ENCODE assay signal across 8 mouse cellular contexts in genomic region chr11:117325468-117326139, GRCm38 (mm10).
DNase-seq lines count a peak whose midpoint lies in the region; TF ChIP-seq lines count a peak whose summit lies in the region.

No protein-coding gene starts in this region.

- no peak overlapping the region for H3K4me3 ChIP-seq in heart, adult 2 months
- no peak overlapping the region for H3K4me3 ChIP-seq in liver, adult 2 months (ENCODE audit: insufficient read depth, low read depth, low read length)
- peak overlapping the region; percentile 31; the same call in 1 of the 2 replicates for H3K4me3 ChIP-seq in spleen, adult 2 months (ENCODE audit: extremely low read depth, insufficient read depth, insufficient read length)

- no peak overlapping the region for H3K27ac ChIP-seq in heart, adult 2 months
- H3K27ac ChIP-seq in liver, adult 2 months (replicated peaks; ENCODE audit: insufficient read depth, low read depth, low read length), result peak overlapping the region; percentile 14; the same call in 1 of the 2 replicates
- H3K27ac ChIP-seq in spleen, adult 2 months (ENCODE audit: insufficient read depth, low read length), result peak overlapping the region; percentile 93

- TF ChIP-seq EP300 in heart, adult 2 months (IDR thresholded peaks at IDR 0.05; ENCODE audit: insufficient read depth, low read depth, low read length), result no peak

- H3K4me1 ChIP-seq in heart, adult 2 months (ENCODE audit: control insufficient read depth, insufficient read depth, low read length), result peaks cover 22% of the 10 kb centered on the region
- peaks cover 46% of the 10 kb centered on the region for H3K4me1 ChIP-seq in liver, adult 2 months (ENCODE audit: control insufficient read depth, insufficient read depth, low read length)
- H3K4me1 ChIP-seq in spleen, adult 2 months (ENCODE audit: control insufficient read depth, insufficient read depth, insufficient read length), result peaks cover 74% of the 10 kb centered on the region

- no peak for TF ChIP-seq POLR2A in heart, adult 2 months (IDR thresholded peaks at IDR 0.05; ENCODE audit: insufficient read depth, low read depth, low read length)
- TF ChIP-seq POLR2A in liver, adult 2 months (IDR thresholded peaks at IDR 0.05; ENCODE audit: extremely low read depth, insufficient read depth, low read length), result no peak
- TF ChIP-seq POLR2A in spleen, adult 2 months (IDR thresholded peaks at IDR 0.05; ENCODE audit: low read depth, low read length), result no peak

- DNase-seq in heart, adult 2 months, result peak; percentile 41 to 75
- DNase-seq in heart, postnatal 4 days, result no peak
- DNase-seq in T-cell, adult 2 months (ENCODE audit: low spot score), result peak; percentile 88
- DNase-seq in liver, adult 2 months (ENCODE audit: extremely low read depth, low read depth, low spot score), result no peak
- DNase-seq in spleen, adult 2 months (ENCODE audit: low read depth in 1 of 2, low spot score in 2 of 2), result peak; percentile 80 to 89
- DNase-seq in right cerebral cortex, adult 2 months (ENCODE audit: low spot score in 2 of 2), result no peak
- DNase-seq in cerebellum, postnatal 14 days, result no peak
- no peak for DNase-seq in left cerebral cortex, adult 11 months (ENCODE audit: low spot score)

- no peak for TF ChIP-seq CTCF in heart, adult 2 months (IDR thresholded peaks at IDR 0.05)
- no peak for TF ChIP-seq CTCF in liver, adult 2 months (IDR thresholded peaks at IDR 0.05; ENCODE audit: low read depth, low read length)
- no peak for TF ChIP-seq CTCF in spleen, adult 2 months (IDR thresholded peaks at IDR 0.05; ENCODE audit: extremely low read depth, insufficient read depth, insufficient read length, insufficient replicate concordance)

- H3K9ac ChIP-seq in heart, adult 2 months (ENCODE audit: low read depth, low read length), result no peak overlapping the region
- H3K9ac ChIP-seq in liver, adult 2 months (ENCODE audit: low read depth, low read length), result no peak overlapping the region

- WGBS in heart, adult 2 months, result 61% methylated on average over 12 of the region's 12 CpGs
- 57% methylated on average over 12 of the region's 12 CpGs for WGBS in liver, adult 2 months
- WGBS in spleen, adult 2 months, result 5% methylated on average over 12 of the region's 12 CpGs

- intact Hi-C loops in heart, adult 2 months (cut with DNase I), result no loop called here

- peaks cover 2% of the 10 kb centered on the region for H3K79me2 ChIP-seq in heart, adult 2 months (replicated peaks; ENCODE audit: control insufficient read depth, insufficient read depth, low read length)
- H3K79me2 ChIP-seq in liver, adult 2 months (ENCODE audit: control insufficient read depth, insufficient read depth, low read length), result peaks cover 59% of the 10 kb centered on the region

- no peaks in the 10 kb centered on the region for H3K27me3 ChIP-seq in heart, adult 2 months (ENCODE audit: control insufficient read depth, insufficient read depth, low read length)
- no peaks in the 10 kb centered on the region for H3K27me3 ChIP-seq in liver, adult 2 months (ENCODE audit: control insufficient read depth, insufficient read depth, low read length)
- no peaks in the 10 kb centered on the region for H3K27me3 ChIP-seq in spleen, adult 2 months (ENCODE audit: control insufficient read depth, insufficient read depth, low read length)

- H3K36me3 ChIP-seq in heart, adult 2 months (ENCODE audit: control insufficient read depth, insufficient read depth, low read length), result no peaks in the 10 kb centered on the region
- no peaks in the 10 kb centered on the region for H3K36me3 ChIP-seq in liver, adult 2 months (ENCODE audit: control insufficient read depth, insufficient read depth, low read length)
- H3K36me3 ChIP-seq in spleen, adult 2 months (ENCODE audit: control insufficient read depth, insufficient read depth, low read length), result no peaks in the 10 kb centered on the region

Comparison
In these comparisons a context has a peak if more than half of its experiments do, and no peak if none do; other contexts are left out.
1. DNase-seq: peak in heart, adult 2 months (2 of 2), T-cell, adult 2 months (single experiment) and spleen, adult 2 months (2 of 2); none in heart, postnatal 4 days (single experiment), liver, adult 2 months (single experiment), right cerebral cortex, adult 2 months (0 of 2), cerebellum, postnatal 14 days (0 of 2) and left cerebral cortex, adult 11 months (single experiment).